Mouse (Mus musculus): ENCODE data around the gene Rnf207.

GRCm38 (mm10) chr4:152273191-152273590 lies 45.6 kb downstream of the Rnf207 start:
- no peak for TF ChIP-seq POLR2A (IDR thresholded peaks at IDR 0.05; ENCODE audit: low read depth, low read length)
- TF ChIP-seq E2F4 (IDR thresholded peaks at IDR 0.05; ENCODE audit: insufficient replicate concordance, low read depth, low read length), result no peak
